Mouse (Mus musculus): ENCODE measurements around the gene Olfr1162. TPM values are rescaled to one million over a fixed set of nuclear protein-coding genes. Genes with fewer than 3 reads are reported as not detected.

Olfr1162 gene
- not detected in 2 replicates for total RNA-seq (2023)

GRCm38 (mm10) chr2:88051029-88051428 lies at the start of gene Olfr1162:
TSS of gene Olfr1162 (minus strand) at chr2:88051129.

GRCm38 (mm10) chr2:88093866-88094265 lies 42.9 kb upstream of the Olfr1162 start, which contains the start of gene Olfr1164:
TSS of gene Olfr1164 (minus strand) at chr2:88093966.

GRCm38 (mm10) chr2:88071730-88072129 lies 20.8 kb upstream of the Olfr1162 start, which contains the start of gene Olfr1163:
TSS of gene Olfr1163 (minus strand) at chr2:88071830.

GRCm38 (mm10) chr2:88037599-88037998 lies 13.3 kb downstream of the Olfr1162 start, which contains the start of gene Olfr73:
TSS of gene Olfr73 (minus strand) at chr2:88037699.

GRCm38 (mm10) chr2:88022474-88022873 lies 28.5 kb downstream of the Olfr1162 start, which contains the start of gene Olfr1161:
TSS of gene Olfr1161 (plus strand) at chr2:88022774.

GRCm38 (mm10) chr2:88007515-88008318 lies 43.2 kb downstream of the Olfr1162 start, which contains the start of gene Olfr1160:
TSS of gene Olfr1160 (minus strand) at chr2:88008268.

Other genes with a start within 250 kb of the Olfr1162 start
- not detected in 2 replicates for gene Olfr1145, start 241.3 kb downstream of the Olfr1162 start, total RNA-seq (2023)
- gene Olfr1148, start 220.6 kb downstream of the Olfr1162 start, total RNA-seq (2023): not detected in 2 replicates
- gene Olfr1150-ps1, start 207.1 kb downstream of the Olfr1162 start, total RNA-seq (2023): not detected in 2 replicates
- gene Olfr1151, start 195.3 kb downstream of the Olfr1162 start, total RNA-seq (2023): not detected in 2 replicates
- not detected in 2 replicates for gene Olfr1152, start 184.6 kb downstream of the Olfr1162 start, total RNA-seq (2023)
- gene Olfr1153, start 156.2 kb downstream of the Olfr1162 start, total RNA-seq (2023): not detected in 2 replicates
- not detected in 2 replicates for gene Olfr1154, start 146.0 kb downstream of the Olfr1162 start, total RNA-seq (2023)
- gene Olfr1155, start 106.0 kb downstream of the Olfr1162 start, total RNA-seq (2023): not detected in 2 replicates
- gene Olfr1156, start 98.0 kb downstream of the Olfr1162 start, total RNA-seq (2023): not detected in 2 replicates
- gene Olfr1157, start 82.8 kb downstream of the Olfr1162 start, total RNA-seq (2023): not detected in 2 replicates
- not detected in 2 replicates for gene Olfr74, start 76.5 kb downstream of the Olfr1162 start, total RNA-seq (2023)
- not detected in 2 replicates for gene Olfr1158, start 61.0 kb downstream of the Olfr1162 start, total RNA-seq (2023)
- not detected in 2 replicates for gene Olfr1160, start 42.9 kb downstream of the Olfr1162 start, total RNA-seq (2023)
- gene Olfr1161, start 28.4 kb downstream of the Olfr1162 start, total RNA-seq (2023): not detected in 2 replicates
- not detected in 2 replicates for gene Olfr73, start 13.4 kb downstream of the Olfr1162 start, total RNA-seq (2023)
- gene Olfr1163, start 20.7 kb upstream of the Olfr1162 start, total RNA-seq (2023): not detected in 2 replicates
- not detected in 2 replicates for gene Olfr1164, start 42.8 kb upstream of the Olfr1162 start, total RNA-seq (2023)
- gene Olfr1166, start 77.1 kb upstream of the Olfr1162 start, total RNA-seq (2023): not detected in 2 replicates
- gene Olfr1167, start 104.1 kb upstream of the Olfr1162 start, total RNA-seq (2023): not detected in 2 replicates
- gene Olfr1168, start 130.8 kb upstream of the Olfr1162 start, total RNA-seq (2023): not detected in 2 replicates
- gene Olfr1170, start 177.2 kb upstream of the Olfr1162 start, total RNA-seq (2023): not detected in 2 replicates
- gene Olfr1173, start 228.7 kb upstream of the Olfr1162 start, total RNA-seq (2023): not detected in 2 replicates